Mouse (Mus musculus) ovary, adult 18-20 months (tissue): ENCODE results near the gene Syn2.
A peak's percentile ranks its signal among the peaks of the same experiment; 100 is the strongest.

Experiments
- DNase-seq: peaks from one replicate; pipeline ENCODE4 v3.0.0; 2022; ENCODE audit warnings: low spot score, mixed read lengths

Syn2 gene

GRCm38 (mm10) chr6:115245500-115246058 lies 110.9 kb downstream of the Syn2 start:
- DNase-seq: no peak

GRCm38 (mm10) chr6:115251531-115251985 lies 116.9 kb downstream of the Syn2 start:
- DNase-seq: peak; percentile 36

GRCm38 (mm10) chr6:115252099-115252873 lies 117.6 kb downstream of the Syn2 start, which contains the start of gene Timp4:
Gene Timp4, minus strand, starts transcription at chr6:115252205.
- no peak for DNase-seq

- no peak for DNase-seq
These were observed 120.5 kb downstream of the Syn2 start for GRCm38 (mm10) chr6:115255171-115255570.

GRCm38 (mm10) chr6:115260507-115260906 lies 125.8 kb downstream of the Syn2 start:
- DNase-seq: no peak

- DNase-seq: no peak
These were observed 132.1 kb downstream of the Syn2 start for GRCm38 (mm10) chr6:115266791-115267190.

- DNase-seq: peak; percentile 36
These were observed 133.2 kb downstream of the Syn2 start for GRCm38 (mm10) chr6:115267916-115268315.

GRCm38 (mm10) chr6:115268551-115269385 lies 134.1 kb downstream of the Syn2 start:
- no peak for DNase-seq

GRCm38 (mm10) chr6:115269561-115269960 lies 134.9 kb downstream of the Syn2 start:
- DNase-seq: no peak

- DNase-seq: no peak
These were observed 135.4 kb downstream of the Syn2 start for GRCm38 (mm10) chr6:115270085-115270484.

- no peak for DNase-seq
These were observed 136.6 kb downstream of the Syn2 start for GRCm38 (mm10) chr6:115271326-115271725.

GRCm38 (mm10) chr6:115271866-115272271 lies 137.2 kb downstream of the Syn2 start:
- DNase-seq: peak; percentile 24

- peak; percentile 31 for DNase-seq
These were observed 138.6 kb downstream of the Syn2 start for GRCm38 (mm10) chr6:115273346-115273745.

GRCm38 (mm10) chr6:115274705-115275104 lies 140.0 kb downstream of the Syn2 start:
- DNase-seq: no peak

- DNase-seq: no peak
These were observed 140.6 kb downstream of the Syn2 start for GRCm38 (mm10) chr6:115275116-115275815.

- DNase-seq: no peak
These were observed 143.4 kb downstream of the Syn2 start for GRCm38 (mm10) chr6:115278086-115278485.

GRCm38 (mm10) chr6:115279639-115280038 lies 144.9 kb downstream of the Syn2 start:
- no peak for DNase-seq

GRCm38 (mm10) chr6:115284153-115284552 lies 149.5 kb downstream of the Syn2 start:
- no peak for DNase-seq

GRCm38 (mm10) chr6:115286441-115286840 lies 151.7 kb downstream of the Syn2 start:
- no peak for DNase-seq

GRCm38 (mm10) chr6:115288223-115288622 lies 153.5 kb downstream of the Syn2 start:
- no peak for DNase-seq

GRCm38 (mm10) chr6:115290561-115290960 lies 155.9 kb downstream of the Syn2 start:
- no peak for DNase-seq

- DNase-seq: no peak
These were observed 156.4 kb downstream of the Syn2 start for GRCm38 (mm10) chr6:115291068-115291467.
